Mouse (Mus musculus): ENCODE results near the gene Gas7.

GRCm38 (mm10) chr11:67431864-67432263 is 23.4 kb upstream of the Gas7 start:
- TF ChIP-seq EP300 (IDR thresholded peaks at IDR 0.05; ENCODE audit: low read depth) (no peak), CTCF (IDR thresholded peaks at IDR 0.05; ENCODE audit: low read depth) (peak; percentile 51)
